Mouse (Mus musculus) gonadal fat pad, adult 2 months (tissue): ENCODE data around the gene Tmtc2. TPM values are rescaled to one million over a fixed set of nuclear protein-coding genes. Genes with fewer than 3 reads are reported as not detected.

Experiments used
- DNase-seq: peaks from one replicate; pipeline ENCODE4 v3.0.0-alpha.2; 2012; ENCODE audit warnings: low read depth
- polyA plus RNA-seq: library from polyadenylated mRNA; depleted of rRNA; stranded (reverse); fragments of >200 nt; gene quantifications from 2 replicates; pipeline ENCODE4 v1.2.3, GENCODE M21; 2012

Gene Tmtc2
- polyA plus RNA-seq, 1 experiment, result 2.6 TPM

- DNase-seq, result no peak
Measured at GRCm38 (mm10) chr10:105548040-105548439, 26.2 kb downstream of the Tmtc2 start.

GRCm38 (mm10) chr10:105544004-105545003 lies 29.9 kb downstream of the Tmtc2 start:
- no peak for DNase-seq

- DNase-seq, result no peak
Measured at GRCm38 (mm10) chr10:105542081-105542480, 32.2 kb downstream of the Tmtc2 start.

- no peak for DNase-seq
Measured at GRCm38 (mm10) chr10:105539697-105540096, 34.6 kb downstream of the Tmtc2 start.

GRCm38 (mm10) chr10:105536910-105537309 lies 37.3 kb downstream of the Tmtc2 start:
- DNase-seq, result no peak

GRCm38 (mm10) chr10:105535848-105536247 lies 38.4 kb downstream of the Tmtc2 start:
- DNase-seq, result no peak

GRCm38 (mm10) chr10:105532747-105533146 lies 41.5 kb downstream of the Tmtc2 start:
- DNase-seq, result no peak

- DNase-seq, result no peak
Measured at GRCm38 (mm10) chr10:105532019-105532525, 42.2 kb downstream of the Tmtc2 start.

GRCm38 (mm10) chr10:105531080-105531894 lies 43.0 kb downstream of the Tmtc2 start:
- DNase-seq, result no peak

- DNase-seq, result peak; percentile 68
Measured at GRCm38 (mm10) chr10:105523405-105524088, 50.7 kb downstream of the Tmtc2 start.

- DNase-seq, result no peak
Measured at GRCm38 (mm10) chr10:105522431-105522830, 51.8 kb downstream of the Tmtc2 start.

GRCm38 (mm10) chr10:105519154-105519806 lies 55.0 kb downstream of the Tmtc2 start:
- no peak for DNase-seq

- no peak for DNase-seq
Measured at GRCm38 (mm10) chr10:105518144-105518543, 56.1 kb downstream of the Tmtc2 start.

- no peak for DNase-seq
Measured at GRCm38 (mm10) chr10:105513777-105514322, 60.4 kb downstream of the Tmtc2 start.

- no peak for DNase-seq
Measured at GRCm38 (mm10) chr10:105509896-105510272, 64.4 kb downstream of the Tmtc2 start.

- DNase-seq, result no peak
Measured at GRCm38 (mm10) chr10:105509146-105509895, 64.9 kb downstream of the Tmtc2 start.

GRCm38 (mm10) chr10:105507982-105508786 lies 66.1 kb downstream of the Tmtc2 start:
- DNase-seq, result no peak

- no peak for DNase-seq
Measured at GRCm38 (mm10) chr10:105506046-105506445, 68.2 kb downstream of the Tmtc2 start.

- DNase-seq, result no peak
Measured at GRCm38 (mm10) chr10:105504472-105504871, 69.8 kb downstream of the Tmtc2 start.
